Mouse (Mus musculus) intestine, embryonic 16.5 days (tissue): ENCODE results near the gene C8a. TPM values are rescaled to one million over a fixed set of nuclear protein-coding genes. Genes with fewer than 3 reads are reported as not detected.

Source experiments
- ATAC-seq: fragments of 200-750 bp; cut with Nextera tagmentation; 2 replicates; pipeline ENCODE4 v1.8.0; 2017; ENCODE audit warnings: moderate TSS enrichment, moderate library complexity
- H3K27ac ChIP-seq: fragments of 300-500 bp; sonication (generic); 2 replicates; pipeline ENCODE4 v1.5.1; 2014; ENCODE audit warnings: mild to moderate bottlenecking, low read length
- H3K27me3 ChIP-seq: fragments of 300-500 bp; sonication (generic); replicated peaks from 2 replicates; pipeline ENCODE4 v1.6.1; 2014; ENCODE audit warnings: low read length, control low read depth, mixed read lengths; ENCODE audit not compliant: control insufficient read depth, insufficient read depth
- H3K36me3 ChIP-seq: fragments of 300-500 bp; sonication (generic); 2 replicates; pipeline ENCODE4 v1.6.1; 2014; ENCODE audit warnings: low read length, control low read depth; ENCODE audit not compliant: control insufficient read depth, insufficient read depth
- H3K4me1 ChIP-seq: fragments of 300-500 bp; sonication (generic); 2 replicates; pipeline ENCODE4 v1.6.1; 2014; ENCODE audit warnings: low read length, control low read depth, mixed read lengths; ENCODE audit not compliant: control insufficient read depth, insufficient read depth
- H3K4me2 ChIP-seq: fragments of 300-500 bp; sonication (generic); 2 replicates; pipeline ENCODE4 v1.6.1; 2014; ENCODE audit warnings: low read depth, low read length, control low read depth
- H3K4me3 ChIP-seq: fragments of 300-500 bp; sonication (generic); 2 replicates; pipeline ENCODE4 v1.5.1; 2014; ENCODE audit warnings: mild to moderate bottlenecking, low read length
- H3K9ac ChIP-seq: fragments of 300-500 bp; sonication (generic); 2 replicates; pipeline ENCODE4 v1.6.1; 2014; ENCODE audit warnings: low read depth, low read length
- H3K9me3 ChIP-seq: fragments of 300-500 bp; sonication (generic); 2 replicates; pipeline ENCODE4 v1.6.1; 2016; ENCODE audit warnings: low read length, control low read depth; ENCODE audit not compliant: control insufficient read depth
- WGBS: fragments of 180-500 bp; shearing (Covaris S2); extraction: QIAGEN DNeasy Blood & Tissue Kit; methylation state at CpG from one replicate; pipeline ENCODE4 v1.1.7; 2014; 5-methylcytosine and 5-hydroxymethylcytosine counted together
- polyA plus RNA-seq: library from polyadenylated mRNA; unstranded; fragments of >200 nt; fragmentation: Nextera tagmentation; extraction: Ambion mirVana; gene quantifications from 2 replicates; pipeline ENCODE4 v1.2.1, GENCODE M21; 2015

The C8a gene
- polyA plus RNA-seq, 1 experiment from 2014 or later, result 0.31 TPM

- no peaks in the 10 kb centered on the region for H3K27me3 ChIP-seq
- no peak within 1 kb of the TSS for H3K4me2 ChIP-seq
- 76% methylated on average over 1 of the region's 1 CpGs for WGBS
- no peak for ATAC-seq
- H3K9me3 ChIP-seq, result no peaks in the 10 kb centered on the region
- H3K9ac ChIP-seq, result no peak within 1 kb of the TSS
- no peaks in the 10 kb centered on the region for H3K36me3 ChIP-seq
- no peak within 1 kb of the TSS for H3K4me3 ChIP-seq
- H3K4me1 ChIP-seq, result no peaks in the 10 kb centered on the region
- H3K27ac ChIP-seq, result no peak within 1 kb of the TSS
These were observed 19.2 kb downstream of the C8a start, which contains the start of gene Gm17662 for GRCm38 (mm10) chr4:104857029-104857428. TSS of gene Gm17662 (plus strand) at chr4:104857329.

- no peaks in the 10 kb centered on the region for H3K9me3 ChIP-seq
- ATAC-seq, result no peak
- WGBS, result 83% methylated on average over 2 of the region's 2 CpGs
- no peaks in the 10 kb centered on the region for H3K27me3 ChIP-seq
- no peaks in the 10 kb centered on the region for H3K36me3 ChIP-seq
- H3K4me2 ChIP-seq, result no peak overlapping the region
- no peak overlapping the region for H3K4me3 ChIP-seq
- H3K4me1 ChIP-seq, result no peaks in the 10 kb centered on the region
- H3K9ac ChIP-seq, result no peak overlapping the region
- no peak overlapping the region for H3K27ac ChIP-seq
These were observed 21.0 kb downstream of the C8a start for GRCm38 (mm10) chr4:104855216-104855615.

GRCm38 (mm10) chr4:104843546-104843945 lies 32.7 kb downstream of the C8a start:
- no peak overlapping the region for H3K4me2 ChIP-seq
- H3K9ac ChIP-seq, result no peak overlapping the region
- H3K27ac ChIP-seq, result no peak overlapping the region
- no peaks in the 10 kb centered on the region for H3K27me3 ChIP-seq
- H3K4me1 ChIP-seq, result no peaks in the 10 kb centered on the region
- H3K36me3 ChIP-seq, result no peaks in the 10 kb centered on the region
- H3K9me3 ChIP-seq, result no peaks in the 10 kb centered on the region
- no peak for ATAC-seq
- H3K4me3 ChIP-seq, result no peak overlapping the region
- WGBS, result 63% methylated on average over 4 of the region's 4 CpGs

- no peak overlapping the region for H3K4me2 ChIP-seq
- no peaks in the 10 kb centered on the region for H3K9me3 ChIP-seq
- H3K4me3 ChIP-seq, result no peak overlapping the region
- H3K4me1 ChIP-seq, result no peaks in the 10 kb centered on the region
- no peaks in the 10 kb centered on the region for H3K36me3 ChIP-seq
- no peak overlapping the region for H3K27ac ChIP-seq
- no peaks in the 10 kb centered on the region for H3K27me3 ChIP-seq
- H3K9ac ChIP-seq, result no peak overlapping the region
- 85% methylated on average over 5 of the region's 5 CpGs for WGBS
- ATAC-seq, result no peak
These were observed 34.0 kb downstream of the C8a start for GRCm38 (mm10) chr4:104842204-104842603.

DNA sequence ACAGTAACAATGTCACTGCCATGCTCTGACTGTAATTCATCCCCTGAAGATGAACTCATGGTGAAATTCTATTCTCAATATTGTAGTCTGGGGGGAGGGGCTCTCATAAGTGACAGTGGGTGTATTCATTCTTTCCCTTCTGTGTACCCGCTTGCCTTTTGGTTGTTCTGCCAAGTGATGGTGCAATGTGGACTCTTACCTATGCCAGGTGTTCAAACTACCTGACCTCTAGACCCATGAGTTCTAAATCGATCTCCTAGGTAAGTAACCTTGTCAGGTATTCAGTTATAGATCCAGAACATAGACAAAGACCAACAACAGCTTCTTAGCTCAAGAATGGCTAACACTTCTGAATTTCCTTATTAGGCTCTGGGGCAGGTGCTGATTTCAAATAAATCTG lies 37.9 kb downstream of the C8a start:
- Histone ChIP-seq H3K27ac (no peak overlapping the region), H3K27me3 (no peaks in the 10 kb centered on the region), H3K4me2 (no peak overlapping the region), H3K9ac (no peak overlapping the region), H3K4me3 (no peak overlapping the region), H3K4me1 (no peaks in the 10 kb centered on the region), H3K36me3 (no peaks in the 10 kb centered on the region), H3K9me3 (no peaks in the 10 kb centered on the region)
- WGBS, result 90% methylated on average over 2 of the region's 2 CpGs
- ATAC-seq, result no peak

DNA sequence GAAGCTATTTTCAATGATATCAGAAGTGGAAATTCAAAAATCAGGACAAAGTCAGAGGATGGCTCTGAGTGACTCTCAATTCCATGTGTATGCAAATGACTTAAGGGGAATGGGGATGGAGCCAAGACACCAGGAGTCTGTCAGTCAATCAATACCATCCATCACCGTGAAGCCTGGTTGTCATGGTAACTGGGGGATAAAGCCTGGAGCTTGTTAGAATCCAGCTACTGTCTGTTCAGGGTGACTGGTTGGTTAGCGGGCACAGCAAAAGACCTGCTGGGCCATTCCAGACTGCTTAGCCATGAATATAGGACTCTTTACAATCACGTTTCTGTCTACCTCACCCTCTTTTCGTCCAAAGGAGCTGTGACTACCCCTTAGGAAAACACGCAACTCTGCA lies 41.1 kb downstream of the C8a start:
- Histone ChIP-seq H3K27me3 (no peaks in the 10 kb centered on the region), H3K4me3 (no peak overlapping the region), H3K9me3 (no peaks in the 10 kb centered on the region), H3K27ac (no peak overlapping the region), H3K4me2 (no peak overlapping the region), H3K4me1 (no peaks in the 10 kb centered on the region), H3K36me3 (no peaks in the 10 kb centered on the region), H3K9ac (no peak overlapping the region)
- 57% methylated on average over 5 of the region's 5 CpGs for WGBS
- ATAC-seq, result no peak

DNA sequence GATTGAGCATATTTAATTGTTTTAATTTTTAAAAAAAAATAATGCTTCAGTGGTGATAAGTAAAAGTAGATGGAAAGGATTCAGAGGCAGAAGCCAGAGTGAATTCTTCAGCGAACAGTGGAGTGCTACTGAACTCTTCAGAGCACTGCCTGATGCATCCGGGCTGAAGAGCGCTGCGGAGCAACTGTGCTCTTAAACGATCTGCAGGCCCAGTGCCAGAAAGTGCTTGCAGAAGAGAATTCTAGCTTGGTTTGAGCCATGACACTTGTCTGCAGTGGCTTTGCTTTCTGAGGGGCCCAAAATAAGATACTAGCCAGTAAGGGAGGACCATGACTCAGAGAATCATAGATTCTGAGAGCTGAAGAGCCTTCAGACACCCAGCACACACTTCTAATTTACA lies 47.3 kb downstream of the C8a start:
- 54% methylated on average over 5 of the region's 5 CpGs for WGBS
- Histone ChIP-seq H3K36me3 (no peaks in the 10 kb centered on the region), H3K4me3 (no peak overlapping the region), H3K4me2 (no peak overlapping the region), H3K27ac (no peak overlapping the region), H3K9ac (no peak overlapping the region), H3K9me3 (no peaks in the 10 kb centered on the region), H3K4me1 (0 out of 2 replicates have a peak, but pooled peaks cover under 1% of the 10 kb centered on the region), H3K27me3 (no peaks in the 10 kb centered on the region)
- ATAC-seq, result no peak

DNA sequence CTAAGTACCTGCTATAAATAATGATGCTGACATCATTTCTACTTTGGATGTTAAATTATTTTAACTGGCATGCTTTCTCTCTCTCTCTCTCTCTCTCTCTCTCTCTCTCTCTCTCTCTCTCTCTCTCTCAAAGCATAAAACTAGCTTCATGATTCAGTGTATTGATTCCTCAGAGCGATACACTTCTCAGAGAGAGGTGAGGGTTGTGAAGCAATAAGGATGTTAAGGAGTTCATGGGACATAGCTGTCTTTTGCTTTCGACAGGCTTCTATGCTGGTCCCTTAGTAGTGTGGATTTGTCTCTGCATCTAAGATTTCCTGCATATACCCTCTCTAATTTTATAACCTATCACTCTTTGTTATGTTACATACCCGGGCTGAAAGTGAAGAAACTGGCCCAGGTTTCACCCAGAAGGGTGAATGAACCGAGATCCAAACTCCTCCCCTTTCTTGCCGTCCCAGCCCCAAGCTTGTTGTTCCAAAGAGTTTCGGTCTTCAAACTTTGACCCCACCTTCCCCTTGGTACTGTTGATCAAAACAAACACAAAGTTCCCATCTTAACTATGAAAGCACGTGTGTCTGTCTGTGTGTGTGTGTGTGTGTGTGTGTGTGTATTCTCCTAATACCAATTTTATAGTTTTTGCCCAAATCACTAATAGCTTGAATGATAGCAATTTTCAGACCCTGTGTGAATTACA lies 51.7 kb downstream of the C8a start:
- Histone ChIP-seq H3K36me3 (no peaks in the 10 kb centered on the region), H3K9ac (no peak overlapping the region), H3K27me3 (no peaks in the 10 kb centered on the region), H3K27ac (no peak overlapping the region), H3K4me2 (no peak overlapping the region), H3K4me1 (0 out of 2 replicates have a peak, but pooled peaks cover 3% of the 10 kb centered on the region), H3K9me3 (no peaks in the 10 kb centered on the region), H3K4me3 (no peak overlapping the region)
- 0 out of 2 replicates have a peak, but pooled peaks have one; percentile 21 for ATAC-seq
- WGBS, result 59% methylated on average over 7 of the region's 7 CpGs

GRCm38 (mm10) chr4:104823597-104824101 lies 52.5 kb downstream of the C8a start:
- H3K4me2 ChIP-seq, result no peak overlapping the region
- 0 out of 2 replicates have a peak, but pooled peaks cover 3% of the 10 kb centered on the region for H3K4me1 ChIP-seq
- H3K9me3 ChIP-seq, result no peaks in the 10 kb centered on the region
- peak; percentile 88 for ATAC-seq
- no peak overlapping the region for H3K9ac ChIP-seq
- H3K27me3 ChIP-seq, result no peaks in the 10 kb centered on the region
- 47% methylated on average over 4 of the region's 4 CpGs for WGBS
- peak overlapping the region; percentile 28; the same call in 1 of the 2 replicates for H3K27ac ChIP-seq
- H3K36me3 ChIP-seq, result no peaks in the 10 kb centered on the region
- no peak overlapping the region for H3K4me3 ChIP-seq
